Mouse (Mus musculus) intestine, postnatal 0 days (tissue): ENCODE data around the gene Eif4e1b. TPM values are rescaled to one million over a fixed set of nuclear protein-coding genes. Genes with fewer than 3 reads are reported as not detected.
A peak's percentile ranks its signal among the peaks of the same experiment; 100 is the strongest.

Experiments
- ATAC-seq: fragments of 200-750 bp; cut with Nextera tagmentation; 2 replicates; pipeline ENCODE4 v1.8.0; 2017; ENCODE audit warnings: mild to moderate bottlenecking, moderate TSS enrichment, moderate library complexity
- H3K27ac ChIP-seq: fragments of 300-500 bp; sonication (generic); 2 replicates; pipeline ENCODE4 v1.5.1; 2014; ENCODE audit warnings: mild to moderate bottlenecking, low read depth, low read length, moderate library complexity
- H3K27me3 ChIP-seq: fragments of 300-500 bp; sonication (generic); replicated peaks from 2 replicates; pipeline ENCODE4 v1.6.1; 2014; ENCODE audit warnings: low read length, mixed read lengths; ENCODE audit not compliant: control insufficient read depth, insufficient read depth
- H3K36me3 ChIP-seq: fragments of 300-500 bp; sonication (generic); 2 replicates; pipeline ENCODE4 v1.6.1; 2014; ENCODE audit warnings: mild to moderate bottlenecking, moderate library complexity; ENCODE audit not compliant: control insufficient read depth, insufficient read depth
- H3K4me1 ChIP-seq: fragments of 300-500 bp; sonication (generic); replicated peaks from 2 replicates; pipeline ENCODE4 v1.6.1; 2014; ENCODE audit warnings: antibody characterized with exemption, low read length, mixed read lengths; ENCODE audit not compliant: control insufficient read depth, insufficient read depth
- H3K4me2 ChIP-seq: fragments of 300-500 bp; sonication (generic); replicated peaks from 2 replicates; pipeline ENCODE4 v1.6.1; 2014; ENCODE audit warnings: low read depth, mild to moderate bottlenecking, moderate library complexity
- H3K4me3 ChIP-seq: fragments of 300-500 bp; sonication (generic); 2 replicates; pipeline ENCODE4 v1.5.1; 2014; ENCODE audit warnings: low read depth, low read length
- H3K9ac ChIP-seq: fragments of 300-500 bp; sonication (generic); 2 replicates; pipeline ENCODE4 v1.6.1; 2014; ENCODE audit warnings: mild to moderate bottlenecking, low read depth, low read length
- H3K9me3 ChIP-seq: fragments of 300-500 bp; sonication (generic); 2 replicates; pipeline ENCODE4 v1.6.1; 2016; ENCODE audit warnings: mixed run types; ENCODE audit not compliant: control insufficient read depth
- CTCF ChIP-seq: sonication (generic); IDR thresholded peaks from 2 replicates; pipeline ENCODE4 v1.5.1; 2016; ENCODE audit warnings: low read depth, mild to moderate bottlenecking, control low read depth, antibody characterized with exemption, moderate library complexity
- WGBS: fragments of 180-500 bp; shearing (Covaris S2); extraction: QIAGEN DNeasy Blood & Tissue Kit; methylation state at CpG from one replicate; pipeline ENCODE4 v1.1.7; 2014; 5-methylcytosine and 5-hydroxymethylcytosine counted together
- polyA plus RNA-seq: library from polyadenylated mRNA; unstranded; fragments of >200 nt; fragmentation: Nextera tagmentation; extraction: Ambion mirVana; gene quantifications from 2 replicates; pipeline ENCODE4 v1.2.1, GENCODE M21; 2015

The Eif4e1b gene
- polyA plus RNA-seq, 1 experiment from 2014 or later, result not detected

- H3K4me3 ChIP-seq, result no peak overlapping the region
- ATAC-seq, result no peak
- no peaks in the 10 kb centered on the region for H3K9me3 ChIP-seq
- H3K4me2 ChIP-seq, result no peak overlapping the region
- 38% methylated on average over 4 of the region's 4 CpGs for WGBS
- H3K36me3 ChIP-seq, result no peaks in the 10 kb centered on the region
- peak; percentile 92 for TF ChIP-seq CTCF
- no peaks in the 10 kb centered on the region for H3K27me3 ChIP-seq
- H3K27ac ChIP-seq, result no peak overlapping the region
- no peak overlapping the region for H3K9ac ChIP-seq
- H3K4me1 ChIP-seq, result no peaks in the 10 kb centered on the region
Observed at GRCm38 (mm10) chr13:54797356-54797755, 13.6 kb downstream of the Eif4e1b start.

DNA sequence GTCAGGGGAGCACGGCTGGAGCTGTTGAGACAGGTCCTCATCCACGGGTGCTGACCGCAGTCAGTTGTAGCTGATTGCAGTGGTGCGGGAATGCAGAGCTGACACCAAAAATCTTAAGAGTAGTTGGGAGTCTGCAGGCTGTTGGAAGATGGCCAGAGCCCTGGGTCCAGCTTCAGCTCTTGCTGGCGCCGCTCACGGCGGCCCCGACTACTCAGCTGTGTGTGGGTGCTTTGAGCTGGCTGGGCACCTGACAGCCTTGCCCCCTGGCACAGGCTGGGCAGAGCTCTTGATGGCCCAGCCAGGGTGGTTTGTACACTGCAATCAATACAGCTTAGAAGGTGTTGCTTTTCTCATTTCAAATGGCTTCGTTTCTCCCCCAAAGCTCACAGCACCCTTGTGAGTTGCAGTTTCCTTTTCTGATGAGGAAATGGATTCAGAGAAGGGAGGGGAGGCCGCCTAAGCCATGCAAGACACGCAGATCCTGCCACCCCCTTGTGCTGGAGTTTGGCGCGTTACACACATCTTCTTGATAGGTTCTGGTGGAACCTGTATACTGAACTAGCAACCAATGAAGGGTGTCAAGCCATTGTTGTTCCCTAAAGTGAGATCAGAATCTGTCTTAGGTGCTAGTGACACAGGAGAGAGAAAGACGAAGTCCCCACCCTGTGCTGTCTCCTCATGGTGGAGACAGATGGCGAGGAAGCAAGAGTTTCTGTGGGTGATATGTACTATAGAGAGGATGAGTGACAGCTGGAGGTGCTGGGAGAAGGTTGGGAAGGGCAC is 14.3 kb downstream of the Eif4e1b start:
- ATAC-seq, result no peak
- TF ChIP-seq CTCF, result no peak; the same call in 1 of the 2 replicates
- 77% methylated on average over 16 of the region's 16 CpGs for WGBS
- no peak overlapping the region for H3K4me3 ChIP-seq
- no peaks in the 10 kb centered on the region for H3K27me3 ChIP-seq
- no peaks in the 10 kb centered on the region for H3K36me3 ChIP-seq
- H3K9ac ChIP-seq, result no peak overlapping the region
- no peaks in the 10 kb centered on the region for H3K4me1 ChIP-seq
- H3K9me3 ChIP-seq, result no peaks in the 10 kb centered on the region
- H3K4me2 ChIP-seq, result no peak overlapping the region
- H3K27ac ChIP-seq, result no peak overlapping the region

DNA sequence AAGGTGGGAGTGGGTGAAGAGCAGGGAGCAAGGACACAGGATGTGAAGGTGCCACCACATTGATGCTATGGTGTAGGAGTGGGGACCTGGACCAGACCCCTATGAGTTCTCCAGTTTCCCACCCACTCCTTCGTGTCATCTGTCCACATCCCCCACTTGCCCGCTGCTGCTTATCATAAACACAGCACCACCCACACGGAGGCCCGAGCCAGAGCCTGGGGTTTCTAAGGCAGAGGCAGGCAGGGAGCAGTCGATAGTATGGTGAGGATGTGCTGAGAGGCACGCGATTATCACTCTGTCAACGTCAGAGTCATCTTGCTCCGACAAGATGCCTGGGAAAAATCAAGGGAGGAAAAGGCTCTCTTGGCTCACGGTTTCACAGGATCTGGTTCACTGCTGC is 14.9 kb downstream of the Eif4e1b start:
- H3K9ac ChIP-seq, result no peak overlapping the region
- no peak overlapping the region for H3K4me3 ChIP-seq
- no peak overlapping the region for H3K4me2 ChIP-seq
- H3K9me3 ChIP-seq, result no peaks in the 10 kb centered on the region
- no peaks in the 10 kb centered on the region for H3K36me3 ChIP-seq
- WGBS, result 68% methylated on average over 10 of the region's 10 CpGs
- H3K27ac ChIP-seq, result no peak overlapping the region
- no peak for TF ChIP-seq CTCF
- H3K4me1 ChIP-seq, result no peaks in the 10 kb centered on the region
- H3K27me3 ChIP-seq, result no peaks in the 10 kb centered on the region
- no peak for ATAC-seq

GRCm38 (mm10) chr13:54799701-54800100 is 15.9 kb downstream of the Eif4e1b start:
- H3K4me1 ChIP-seq, result no peaks in the 10 kb centered on the region
- no peaks in the 10 kb centered on the region for H3K9me3 ChIP-seq
- no peak overlapping the region for H3K9ac ChIP-seq
- no peaks in the 10 kb centered on the region for H3K36me3 ChIP-seq
- ATAC-seq, result no peak
- no peak overlapping the region for H3K27ac ChIP-seq
- no peak overlapping the region for H3K4me3 ChIP-seq
- WGBS, result 17% methylated on average over 9 of the region's 9 CpGs
- peak; percentile 98 for TF ChIP-seq CTCF
- 0 out of 2 replicates have a peak overlapping the region, but pooled peaks have one; percentile 37 for H3K4me2 ChIP-seq
- H3K27me3 ChIP-seq, result no peaks in the 10 kb centered on the region

- 42% methylated on average over 4 of the region's 4 CpGs for WGBS
Observed at GRCm38 (mm10) chr13:54800206-54800605, 16.4 kb downstream of the Eif4e1b start.

GRCm38 (mm10) chr13:54803010-54803409 is 19.2 kb downstream of the Eif4e1b start:
- Histone ChIP-seq H3K27me3 (peaks cover 3% of the 10 kb centered on the region; the same call in 1 of the 2 replicates), H3K9ac (no peak overlapping the region), H3K9me3 (no peaks in the 10 kb centered on the region), H3K36me3 (no peaks in the 10 kb centered on the region), H3K4me1 (no peaks in the 10 kb centered on the region), H3K27ac (no peak overlapping the region), H3K4me3 (no peak overlapping the region), H3K4me2 (no peak overlapping the region)
- WGBS, result 79% methylated on average over 6 of the region's 6 CpGs
- no peak for ATAC-seq
- peak; percentile 42 for TF ChIP-seq CTCF

More at GRCm38 (mm10) chr13:54800206-54800605, 16.4 kb downstream of the Eif4e1b start:
- no peak overlapping the region for H3K9ac ChIP-seq
- no peaks in the 10 kb centered on the region for H3K9me3 ChIP-seq
- no peak overlapping the region for H3K27ac ChIP-seq
- ATAC-seq, result no peak
- no peak overlapping the region for H3K4me3 ChIP-seq
- TF ChIP-seq CTCF, result no peak
- no peak overlapping the region for H3K4me2 ChIP-seq
- no peaks in the 10 kb centered on the region for H3K4me1 ChIP-seq
- H3K36me3 ChIP-seq, result no peaks in the 10 kb centered on the region
- H3K27me3 ChIP-seq, result no peaks in the 10 kb centered on the region
